Mouse (Mus musculus): ENCODE measurements around the gene Myb. TPM values are rescaled to one million over a fixed set of nuclear protein-coding genes. Genes with fewer than 3 reads are reported as not detected.
"Not testable (repeated sequence)": the region's sequence is repeated elsewhere in the genome, so short reads cannot be mapped to it uniquely, and the experiment has no call there.

Myb gene
- total RNA-seq, 2 experiments from 2014 or later = 0.34 to 0.40 TPM

DNA sequence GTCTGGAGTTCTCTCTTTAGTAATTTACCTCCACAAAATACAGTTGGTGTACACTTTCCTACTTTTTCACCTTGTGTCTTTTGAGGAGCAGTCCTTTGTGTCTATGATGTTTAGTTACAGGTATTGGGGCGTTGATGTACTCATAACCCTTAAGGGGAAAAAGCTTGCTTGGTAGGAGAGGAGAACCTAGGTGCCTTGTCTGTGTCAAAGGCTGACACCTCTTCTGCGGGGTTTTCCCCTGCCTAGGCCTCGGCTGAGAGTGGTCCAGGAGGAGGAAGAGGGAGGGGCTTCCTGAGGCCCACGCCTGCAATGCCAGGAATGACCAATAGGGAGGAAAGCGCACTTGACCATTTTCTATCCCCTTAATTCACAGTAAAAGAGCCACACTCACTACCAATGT, 17.9 kb upstream of the Myb start:
- intact Hi-C loops (cut with DNase I) = no loop called here
- DNase-seq (ENCODE audit: low spot score in 2 of 2) = no peak

DNA sequence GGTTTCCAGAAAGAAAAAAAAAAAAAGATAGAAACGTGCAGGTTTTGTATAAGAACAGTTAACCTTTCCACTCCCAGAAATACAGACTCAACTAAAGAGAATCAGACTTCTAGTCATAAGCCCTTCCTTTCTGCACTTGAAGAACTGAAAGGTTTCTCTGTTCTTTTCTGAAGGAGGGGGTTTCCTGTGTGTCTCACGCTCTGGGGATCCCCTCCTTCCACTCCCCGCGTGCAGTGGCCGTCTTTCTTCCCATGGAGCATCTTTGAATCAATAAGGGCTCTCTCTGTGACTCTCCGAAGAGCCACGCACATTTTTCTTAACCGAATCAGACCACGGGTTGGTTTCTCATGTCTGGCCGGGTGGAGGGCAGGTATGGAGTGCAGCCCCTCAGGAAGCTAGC, 17.5 kb upstream of the Myb start:
- DNase-seq (ENCODE audit: low spot score in 2 of 2) = no peak
- intact Hi-C loops (cut with DNase I) = no loop called here

DNA sequence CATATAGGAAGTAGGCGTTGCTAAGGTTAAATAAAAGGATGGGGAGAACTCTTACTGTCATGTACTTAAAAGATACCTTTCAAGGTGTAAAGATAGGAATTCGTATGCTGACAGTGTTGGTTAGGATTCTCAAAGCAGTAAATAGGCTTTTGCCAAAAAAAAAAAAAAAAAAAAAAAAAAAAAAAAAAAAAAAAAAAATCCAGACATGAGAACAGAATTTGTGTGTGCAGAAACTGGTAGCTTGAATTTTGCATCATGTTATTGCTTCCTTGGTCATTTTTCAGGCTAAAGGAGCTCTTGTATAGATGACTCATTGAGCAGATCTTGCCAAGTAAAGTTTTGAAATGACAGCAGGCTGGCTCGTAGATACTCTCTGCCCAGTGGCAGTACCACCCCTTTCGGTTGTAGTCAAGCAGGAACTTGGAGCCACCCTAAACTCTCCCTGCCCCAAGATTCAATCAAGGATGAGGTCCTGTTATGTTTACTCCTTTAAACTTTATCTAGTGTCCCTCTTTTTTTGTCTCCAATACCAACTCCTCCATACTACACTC, 11.9 kb upstream of the Myb start:
- DNase-seq (ENCODE audit: low spot score in 2 of 2) = no peak
- intact Hi-C loops (cut with DNase I) = no loop called here

DNA sequence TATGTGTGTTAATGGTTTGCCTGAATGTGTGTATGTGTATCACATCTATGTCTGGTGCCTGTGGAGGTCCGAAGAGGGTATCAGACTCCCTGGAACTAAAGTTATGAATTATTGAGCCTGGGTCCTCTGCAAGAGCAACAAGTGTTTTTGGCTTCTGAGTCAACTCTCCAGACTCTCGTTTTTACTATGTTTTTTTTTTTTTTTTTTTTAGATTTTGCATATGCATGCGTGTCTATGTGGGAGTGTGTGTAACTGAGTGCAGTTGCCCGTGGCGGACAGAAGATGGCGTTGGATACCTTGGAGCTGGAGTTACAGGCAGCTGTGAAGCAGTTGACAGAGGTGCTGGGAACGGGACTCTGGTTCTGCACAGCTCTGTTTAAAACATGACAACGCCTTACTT, 7.7 kb upstream of the Myb start:
- no peak for DNase-seq (ENCODE audit: low spot score in 2 of 2)
- intact Hi-C loops (cut with DNase I) = no loop called here

DNA sequence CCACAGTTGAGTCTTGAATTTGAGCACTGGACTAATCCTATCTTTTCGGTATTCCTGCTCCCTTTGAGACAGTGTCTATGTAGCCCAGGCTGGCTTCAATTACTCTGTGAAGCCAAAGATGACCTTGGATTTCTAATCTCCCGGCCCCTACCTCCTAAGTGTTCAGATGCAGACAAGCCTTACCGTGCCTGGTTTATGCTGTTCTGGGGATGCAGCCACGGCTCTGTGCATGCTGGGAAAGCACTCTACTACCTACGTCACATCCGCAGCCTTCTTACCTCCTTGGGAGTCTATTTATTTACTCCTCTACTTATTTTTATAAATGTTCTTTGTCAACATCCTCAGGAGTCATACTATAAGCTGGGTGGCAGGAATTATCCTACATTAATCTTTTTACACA, 7.1 kb upstream of the Myb start:
- intact Hi-C loops (cut with DNase I) = no loop called here
- DNase-seq (ENCODE audit: low spot score in 2 of 2) = no peak

DNA sequence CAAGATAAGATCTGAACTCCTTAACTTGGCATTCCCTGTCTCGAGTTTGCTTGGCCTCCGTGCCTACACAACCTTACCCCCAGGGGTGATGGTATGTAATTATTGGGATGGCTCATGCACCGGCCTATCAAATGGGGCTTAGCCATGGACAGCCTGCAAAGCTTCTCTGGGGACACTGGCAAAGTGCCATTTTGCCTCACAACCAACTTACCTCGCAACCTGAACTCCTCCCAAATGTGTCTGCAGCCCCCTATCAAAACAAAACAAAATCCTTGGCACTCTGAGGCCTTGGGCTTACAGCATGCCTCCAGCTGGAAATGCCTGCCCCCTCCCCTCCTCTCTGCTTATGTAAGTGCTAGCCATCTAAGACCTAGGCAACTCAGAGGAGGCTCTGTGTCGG, 6.4 kb upstream of the Myb start:
- intact Hi-C loops (cut with DNase I) = no loop called here
- DNase-seq (ENCODE audit: low spot score in 2 of 2) = no peak

DNA sequence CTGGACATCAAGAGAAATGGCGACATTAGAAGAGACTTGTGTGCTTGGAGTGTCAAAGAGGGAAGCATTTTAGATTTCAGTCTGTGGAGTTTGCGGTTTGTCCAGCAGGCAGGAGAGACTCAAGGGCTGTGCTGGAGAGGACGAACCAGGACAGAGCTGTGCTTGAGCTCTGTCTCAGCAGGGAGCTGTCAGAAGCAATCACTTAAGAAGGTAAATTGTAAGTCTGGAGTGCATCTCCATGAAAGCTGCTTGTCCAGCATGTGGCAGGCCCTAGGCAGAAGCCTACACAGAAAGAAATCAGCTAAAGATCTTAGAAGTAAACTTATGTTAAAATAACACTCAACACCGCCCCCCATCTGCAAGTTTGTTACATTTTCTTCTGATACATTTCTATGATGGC, 4.6 kb upstream of the Myb start:
- no peak for DNase-seq (ENCODE audit: low spot score in 2 of 2)
- intact Hi-C loops (cut with DNase I) = no loop called here

DNA sequence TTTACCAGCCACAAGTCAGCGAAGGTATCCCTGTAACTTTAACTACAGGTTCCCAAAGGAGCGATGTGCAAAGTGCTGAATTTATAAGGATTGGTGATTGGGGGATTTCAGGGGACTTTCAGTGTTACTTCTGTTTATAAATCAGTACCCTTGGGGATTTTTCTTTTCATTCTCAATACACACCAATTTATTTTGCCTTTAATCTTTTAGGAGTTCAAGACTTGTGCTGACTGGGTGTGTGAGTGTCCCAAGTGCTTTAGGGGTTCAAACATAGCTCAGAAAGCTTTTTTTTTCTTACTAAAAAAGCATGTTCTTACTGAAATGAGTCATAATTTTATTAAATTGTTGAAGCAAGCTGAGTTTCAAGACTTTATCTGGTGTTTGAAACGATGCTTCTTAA, 1.3 kb upstream of the Myb start:
- intact Hi-C loops (cut with DNase I) = no loop called here
- no peak for DNase-seq (ENCODE audit: low spot score in 2 of 2)

DNA sequence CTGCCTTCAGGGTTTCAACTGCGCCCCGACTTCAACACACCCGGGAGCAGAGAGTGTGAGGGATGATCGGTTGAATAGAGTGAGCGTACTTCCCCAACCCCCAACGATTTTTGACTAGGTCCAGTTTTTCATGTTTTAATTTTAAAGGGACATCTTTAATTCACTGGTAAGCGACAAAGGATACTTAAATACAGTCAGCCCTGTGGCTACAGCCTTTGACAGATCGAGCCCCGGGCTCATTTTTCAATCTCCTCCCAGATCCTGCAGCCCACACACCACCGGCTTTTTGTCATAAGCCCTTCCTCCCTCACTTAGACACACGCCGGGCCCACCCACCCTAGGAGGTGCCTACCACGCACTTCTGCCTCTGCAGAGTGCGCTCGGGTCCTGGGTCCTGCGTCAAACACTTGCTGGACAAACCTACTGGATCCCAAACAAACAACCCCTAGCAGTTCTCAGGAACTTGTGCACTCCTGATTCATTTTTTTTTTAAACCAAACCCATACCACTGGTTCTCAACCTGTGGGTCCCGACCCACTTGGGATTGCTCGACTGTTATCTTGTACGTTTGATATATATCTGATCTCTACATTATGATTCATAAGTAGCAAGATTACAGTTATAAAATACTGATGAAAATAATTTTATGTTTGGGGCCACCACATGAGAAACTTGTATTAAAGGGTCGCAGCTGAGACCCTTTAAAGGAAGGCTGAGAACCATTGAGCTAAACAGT, 743 bp upstream of the Myb start:
- no peak for DNase-seq (ENCODE audit: low spot score in 2 of 2)
- intact Hi-C loops (cut with DNase I) = no loop called here

DNA sequence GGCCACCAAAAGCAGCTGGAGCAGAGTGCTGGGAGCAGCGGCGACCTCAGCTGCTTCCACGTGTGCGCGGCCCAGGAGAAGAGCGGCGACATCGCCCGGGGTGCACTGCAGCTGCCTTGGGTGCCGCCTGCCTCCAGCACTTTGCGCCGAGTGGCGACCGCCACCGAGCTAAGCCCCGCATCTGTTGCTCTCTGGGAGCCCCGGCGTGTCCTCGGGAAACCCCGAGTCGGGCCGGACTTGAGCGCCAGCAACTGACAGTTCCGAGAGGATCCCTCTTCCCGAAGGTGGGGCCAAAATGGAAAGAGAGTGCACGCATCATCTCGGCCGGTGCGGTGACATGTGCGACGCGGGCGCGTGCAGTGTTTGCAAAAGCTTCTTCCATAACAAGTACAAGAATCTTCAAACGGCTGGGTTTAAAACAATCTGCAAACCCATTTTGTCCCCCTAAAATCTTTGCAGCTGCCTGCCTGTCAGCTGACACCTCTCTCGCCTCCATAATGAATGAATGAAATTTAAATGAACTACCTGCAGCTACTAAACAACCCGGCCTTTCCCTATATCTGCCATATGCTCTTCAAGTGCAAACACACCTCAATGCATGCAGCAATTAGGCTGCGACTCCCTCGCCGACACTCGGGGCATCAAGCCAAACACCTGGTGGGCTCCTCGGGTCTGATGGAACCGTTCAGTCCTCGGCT, 938 bp downstream of the Myb start:
- DNase-seq (ENCODE audit: low spot score in 2 of 2) = peak; percentile 7 to 21

DNA sequence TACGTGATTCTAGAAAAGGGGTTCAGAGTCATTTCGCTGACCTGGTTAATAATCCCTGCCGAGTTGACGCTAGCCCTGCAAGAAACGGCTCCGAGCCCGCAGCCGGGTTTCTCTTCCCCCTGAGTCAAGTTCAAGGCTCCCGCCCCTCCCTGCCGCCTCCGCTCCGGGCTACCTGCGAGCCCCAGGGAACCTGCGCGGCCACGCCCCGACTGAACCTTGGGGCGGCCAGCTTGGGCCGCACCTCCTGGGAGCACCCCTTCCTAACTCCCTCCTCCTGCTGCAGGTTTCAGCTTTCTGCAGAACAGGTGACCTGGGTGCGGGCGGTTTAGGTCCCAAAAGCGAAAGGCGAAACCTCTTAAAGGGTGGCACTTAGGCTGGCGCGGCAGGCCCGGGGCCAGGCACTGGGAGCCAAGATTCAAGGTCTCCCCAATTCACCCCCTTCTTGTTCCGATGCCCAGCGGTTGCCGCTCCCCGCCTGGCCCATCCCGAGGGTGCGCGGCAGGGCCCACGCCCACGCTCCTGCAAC, 1.8 kb downstream of the Myb start:
- DNase-seq (ENCODE audit: low spot score in 2 of 2) = no peak
- intact Hi-C loops (cut with DNase I) = no loop called here

More for the DNA sequence above, 938 bp downstream of the Myb start:
- intact Hi-C loops (cut with DNase I) = no loop called here

DNA sequence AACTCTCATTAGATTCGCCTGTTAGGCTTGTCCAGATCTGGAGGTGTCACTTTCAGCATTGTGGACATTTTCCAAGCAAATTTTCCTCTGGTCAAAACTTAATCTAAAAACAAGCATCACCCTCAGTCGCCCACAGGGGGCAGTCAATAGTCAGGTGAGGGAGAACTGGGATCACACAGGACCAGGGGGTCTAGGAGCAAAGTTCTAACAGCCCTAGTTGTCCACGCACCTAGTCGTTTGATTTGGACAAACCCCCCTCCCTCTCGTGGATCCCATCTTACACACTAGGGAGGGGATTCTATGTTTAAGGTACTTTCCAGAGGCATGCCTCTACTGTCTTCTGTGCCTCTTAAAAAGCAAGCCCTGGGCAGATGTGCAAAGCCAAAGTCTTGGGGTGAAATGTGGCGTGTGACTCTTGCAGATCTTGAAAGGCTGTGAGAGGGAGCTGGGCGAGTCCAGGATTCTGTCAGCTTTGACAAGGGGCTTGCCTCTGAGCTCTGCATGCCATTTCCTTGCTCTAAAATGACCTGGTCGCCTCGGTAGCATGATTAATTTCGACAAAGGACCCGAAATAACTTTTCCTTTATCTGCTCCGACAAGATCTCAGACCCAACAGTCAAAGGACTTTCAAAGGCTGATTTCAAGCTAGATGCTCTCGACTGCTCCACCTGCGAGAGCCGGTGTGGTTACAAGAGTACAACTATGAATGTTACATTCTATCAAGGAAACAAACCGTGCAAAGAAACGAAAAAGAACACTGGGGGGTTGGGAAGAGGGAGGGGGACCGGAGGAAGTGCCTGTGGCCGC, 2.5 kb downstream of the Myb start:
- DNase-seq (ENCODE audit: low spot score in 2 of 2) = peak in 1 of 2 experiments; percentile 18

DNA sequence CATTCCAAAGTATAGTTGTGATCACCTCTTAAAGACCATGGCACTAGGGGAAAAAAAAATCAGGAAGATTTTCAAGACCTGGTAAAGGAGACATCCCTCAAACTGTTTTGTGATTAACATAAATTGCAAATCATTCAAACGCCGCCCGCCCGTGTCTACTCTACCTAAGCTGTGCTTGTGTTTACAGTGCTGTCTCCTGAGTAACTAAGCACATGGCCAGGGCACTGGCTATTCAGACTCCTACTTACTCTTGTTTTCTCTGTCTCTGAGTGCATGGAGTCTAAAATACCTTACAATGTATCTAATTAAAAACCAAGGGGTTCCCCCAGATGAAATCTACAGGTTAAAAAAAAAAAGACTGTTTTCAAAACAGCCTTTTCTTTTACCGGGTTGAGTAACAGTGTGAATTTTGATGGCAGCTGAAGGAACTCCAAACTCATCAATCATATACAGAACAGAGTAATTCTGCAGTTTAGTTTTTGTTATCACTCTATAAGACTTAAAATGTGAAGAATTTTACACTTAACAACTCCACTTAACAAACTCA, 3.8 kb downstream of the Myb start:
- no peak for DNase-seq (ENCODE audit: low spot score in 2 of 2)
- intact Hi-C loops (cut with DNase I) = no loop called here

More for the DNA sequence above, 2.5 kb downstream of the Myb start:
- intact Hi-C loops (cut with DNase I) = no loop called here

DNA sequence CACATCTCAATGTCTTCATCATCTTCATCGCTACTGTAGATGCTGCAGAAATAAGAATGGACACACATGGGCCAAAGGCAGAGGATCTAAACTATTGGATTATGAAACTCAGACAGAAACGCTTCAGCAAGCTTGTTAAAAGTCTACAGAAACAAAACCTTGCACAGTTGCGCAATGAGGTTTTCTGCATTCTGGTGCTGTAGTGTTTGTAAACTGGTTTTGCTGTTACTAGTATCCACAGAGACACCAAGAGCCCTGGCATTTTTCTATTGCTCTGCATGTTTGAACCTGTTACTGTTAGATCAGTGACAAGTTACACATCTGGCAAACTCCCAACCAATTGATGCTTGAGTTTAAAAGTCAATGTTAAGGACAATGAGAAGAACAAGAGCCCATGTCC, 4.4 kb downstream of the Myb start:
- intact Hi-C loops (cut with DNase I) = no loop called here
- no peak for DNase-seq (ENCODE audit: low spot score in 2 of 2)

DNA sequence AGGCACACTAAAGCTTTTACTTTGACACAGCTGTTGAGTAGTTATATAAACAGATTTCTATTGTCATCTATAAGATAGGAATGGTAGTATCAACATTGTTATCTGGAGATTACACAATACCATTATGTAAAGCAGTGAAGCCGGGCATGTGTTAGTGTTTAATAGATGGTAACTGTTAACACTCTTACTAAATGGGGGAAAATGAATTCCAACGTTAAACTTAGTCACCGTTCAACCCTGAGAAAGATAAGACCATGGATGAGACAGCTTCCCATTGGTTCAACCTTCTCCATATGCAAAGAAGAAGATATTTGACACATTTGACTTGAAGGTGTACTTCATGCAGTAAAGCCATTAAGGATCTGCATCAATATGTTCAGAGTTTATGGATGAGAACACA, 5.9 kb downstream of the Myb start:
- no peak for DNase-seq (ENCODE audit: low spot score in 2 of 2)
- intact Hi-C loops (cut with DNase I) = no loop called here

DNA sequence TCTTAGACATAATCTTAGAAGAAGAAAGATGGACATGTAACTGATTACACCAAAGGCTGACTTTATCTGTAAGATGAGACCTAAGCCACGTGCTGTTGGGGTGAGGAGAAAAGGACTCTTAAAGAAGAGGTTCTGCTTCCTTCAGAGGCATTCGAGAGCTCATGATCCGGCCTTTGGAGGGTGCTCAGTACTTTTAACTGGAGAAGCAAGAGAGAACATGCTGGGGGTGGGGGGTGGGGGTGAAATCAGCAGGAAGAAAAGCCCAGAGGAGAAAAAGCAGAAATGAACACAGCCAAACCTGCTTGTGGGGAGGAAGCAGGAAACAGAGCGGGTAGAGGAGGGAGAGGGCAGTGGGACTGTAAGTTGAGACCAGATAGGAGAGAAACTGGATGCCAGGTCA, 7.4 kb downstream of the Myb start:
- intact Hi-C loops (cut with DNase I) = no loop called here
- no peak for DNase-seq (ENCODE audit: low spot score in 2 of 2)

DNA sequence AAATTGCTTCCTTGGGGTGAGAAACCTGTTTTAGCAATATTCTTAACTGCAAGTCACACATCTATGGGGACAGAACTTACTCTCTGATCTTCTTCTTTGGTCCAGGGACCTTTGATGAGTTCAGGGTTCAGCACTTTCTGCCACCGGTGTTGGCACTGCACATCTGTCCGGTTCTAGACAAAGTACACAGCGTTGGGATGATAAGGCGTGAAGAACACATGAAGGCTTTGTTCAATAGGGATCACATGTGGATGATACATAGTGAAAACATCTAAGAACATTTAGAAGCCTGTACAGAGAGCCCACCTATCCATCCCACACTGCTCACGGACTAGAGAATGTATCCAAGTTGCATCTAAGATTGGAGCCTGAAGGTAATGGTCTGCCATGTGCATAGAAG, 8.0 kb downstream of the Myb start:
- intact Hi-C loops (cut with DNase I) = no loop called here
- DNase-seq (ENCODE audit: low spot score in 2 of 2) = no peak

DNA sequence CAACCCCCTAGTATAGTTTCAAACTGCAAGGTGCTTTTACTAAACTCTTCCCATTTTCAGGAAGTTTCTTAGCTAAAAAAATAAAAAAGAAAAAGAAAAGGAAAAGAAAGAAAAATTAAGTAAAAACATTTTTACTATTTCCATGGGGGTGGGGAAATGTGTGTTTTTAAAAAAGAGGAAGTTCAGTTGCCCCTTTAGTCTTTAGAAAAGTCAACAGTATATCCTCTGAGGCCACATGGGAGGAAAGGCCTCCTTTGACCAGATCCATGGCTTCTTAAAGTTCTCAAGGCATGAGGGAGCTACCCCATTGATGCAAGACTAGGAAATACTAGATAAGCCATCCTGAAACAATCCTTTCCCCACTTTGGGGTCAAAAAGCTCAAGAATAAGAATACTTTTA, 9.5 kb downstream of the Myb start:
- DNase-seq (ENCODE audit: low spot score in 2 of 2) = no peak
- intact Hi-C loops (cut with DNase I) = no loop called here

DNA sequence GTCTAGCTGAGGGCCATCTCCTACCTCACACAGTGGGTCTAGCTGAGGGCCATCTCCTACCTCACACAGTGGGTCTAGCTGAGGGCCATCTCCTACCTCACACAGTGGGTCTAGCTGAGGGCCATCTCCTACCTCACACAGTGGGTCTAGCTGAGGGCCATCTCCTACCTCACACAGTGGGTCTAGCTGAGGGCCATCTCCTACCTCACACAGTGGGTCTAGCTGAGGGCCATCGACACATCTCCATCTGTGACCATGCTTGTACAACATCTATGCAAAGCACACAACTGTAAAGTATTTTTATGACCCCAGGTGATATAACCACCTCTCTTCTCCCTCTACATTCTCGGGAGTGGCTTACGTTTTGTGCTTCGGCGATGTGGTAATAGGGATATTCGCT, 10.8 kb downstream of the Myb start:
- DNase-seq (ENCODE audit: low spot score in 2 of 2); intact Hi-C loops (cut with DNase I): not testable (repeated sequence)

DNA sequence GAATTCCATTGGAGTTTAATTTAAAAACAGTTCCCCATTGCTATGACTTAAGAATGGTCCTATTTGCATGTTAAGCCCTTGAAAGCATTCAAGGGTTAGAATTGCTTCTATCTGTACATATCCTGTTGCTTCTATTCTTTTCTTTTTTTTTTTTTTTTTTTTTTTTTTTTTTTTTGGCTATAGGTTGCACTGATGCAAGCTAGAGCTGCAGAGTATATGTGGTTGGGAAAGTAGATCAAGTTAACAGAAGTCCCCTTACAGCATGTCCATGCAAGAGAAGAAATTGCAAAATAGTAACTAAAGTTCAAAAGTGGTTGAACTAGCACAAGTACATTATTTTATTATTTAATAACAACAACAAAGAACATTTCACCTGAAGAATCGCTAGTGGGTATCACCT, 14.1 kb downstream of the Myb start:
- intact Hi-C loops (cut with DNase I) = no loop called here
- DNase-seq (ENCODE audit: low spot score in 2 of 2) = no peak

All from left cerebral cortex, postnatal 14 days (tissue).